In genomic region chr11:29693576-29694410, GRCm38 (mm10) we compare ENCODE assay signal across 8 mouse cellular contexts. TPM values are rescaled to one million over a fixed set of nuclear protein-coding genes. Genes with fewer than 3 reads are reported as not detected.
DNase-seq lines count a peak whose midpoint lies in the region; ATAC-seq and TF ChIP-seq lines count a peak whose summit lies in the region.

No protein-coding gene starts in this region.

- WGBS in hindbrain, embryonic 10.5 days, result under 1% methylated on average over 53 of the region's 53 CpGs
- under 1% methylated on average over 30 of the region's 53 CpGs for WGBS in lung, embryonic 16.5 days
- under 1% methylated on average over 53 of the region's 53 CpGs for WGBS in thymus, adult 2 months

- H3K4me3 ChIP-seq in hindbrain, embryonic 10.5 days, result peak overlapping the region; percentile 97
- H3K4me3 ChIP-seq in lung, embryonic 16.5 days (ENCODE audit: low read length), result peak overlapping the region; percentile 77
- H3K4me3 ChIP-seq in thymus, adult 2 months (ENCODE audit: control insufficient read depth, insufficient read depth, low read length), result peak overlapping the region; percentile 82

- H3K36me3 ChIP-seq in hindbrain, embryonic 10.5 days, result peaks cover 18% of the 10 kb centered on the region
- 0 out of 2 replicates have a peak, but pooled peaks cover 4% of the 10 kb centered on the region for H3K36me3 ChIP-seq in lung, embryonic 16.5 days (ENCODE audit: control insufficient read depth, insufficient read depth, low read length)
- H3K36me3 ChIP-seq in thymus, adult 2 months (ENCODE audit: control insufficient read depth, insufficient read depth, low read length), result no peaks in the 10 kb centered on the region

- H3K4me2 ChIP-seq in lung, embryonic 16.5 days (ENCODE audit: low read depth, low read length), result peak overlapping the region; percentile 72

- no peaks in the 10 kb centered on the region for H3K9me3 ChIP-seq in hindbrain, embryonic 10.5 days
- no peaks in the 10 kb centered on the region for H3K9me3 ChIP-seq in lung, embryonic 16.5 days (ENCODE audit: control insufficient read depth, low read length)

- H3K27me3 ChIP-seq in hindbrain, embryonic 10.5 days (ENCODE audit: insufficient read depth, poor library complexity, severe bottlenecking), result no peaks in the 10 kb centered on the region
- no peaks in the 10 kb centered on the region for H3K27me3 ChIP-seq in lung, embryonic 16.5 days (ENCODE audit: control insufficient read depth, insufficient read depth, low read depth, low read length)
- H3K27me3 ChIP-seq in thymus, adult 2 months (ENCODE audit: control insufficient read depth, insufficient read depth, low read length), result no peaks in the 10 kb centered on the region

- H3K4me1 ChIP-seq in hindbrain, embryonic 10.5 days (replicated peaks), result peaks cover 19% of the 10 kb centered on the region
- peaks cover 7% of the 10 kb centered on the region; the same call in 1 of the 2 replicates for H3K4me1 ChIP-seq in lung, embryonic 16.5 days (replicated peaks; ENCODE audit: control insufficient read depth, insufficient read depth, low read length)
- H3K4me1 ChIP-seq in thymus, adult 2 months (replicated peaks; ENCODE audit: control insufficient read depth, insufficient read depth, low read length), result no peaks in the 10 kb centered on the region

- peak overlapping the region; percentile 99 for H3K27ac ChIP-seq in hindbrain, embryonic 10.5 days
- peak overlapping the region; percentile 96 for H3K27ac ChIP-seq in lung, embryonic 16.5 days (ENCODE audit: low read length)
- H3K27ac ChIP-seq in thymus, adult 2 months (ENCODE audit: control insufficient read depth, insufficient read depth, low read length), result peak overlapping the region; percentile 57; the same call in 1 of the 2 replicates

- DNase-seq in MN1 (ENCODE audit: low spot score), result peak; percentile 94
- peak; percentile 76 for DNase-seq in cerebellum, adult 8-10 months
- DNase-seq in hindbrain, embryonic 10.5 days (ENCODE audit: low spot score), result peak; percentile 91
- DNase-seq in layer of hippocampus, adult 9-11 months, result peak; percentile 89
- DNase-seq in ovary, adult 18-20 months (ENCODE audit: low spot score), result peak; percentile 81
- peak; percentile 96 for DNase-seq in thymus, adult 2 months

- peak; percentile 48 for ATAC-seq in frontal cortex, adult (ENCODE audit: low TSS enrichment)
- peak; percentile 89 for ATAC-seq in lung, embryonic 16.5 days (ENCODE audit: low read depth)

- TF ChIP-seq CTCF in thymus, adult 2 months (IDR thresholded peaks at IDR 0.05; ENCODE audit: borderline replicate concordance, control insufficient read depth, extremely low read depth, insufficient read depth, low read length, poor library complexity), result peak; percentile 92

- TF ChIP-seq POLR2A in thymus, adult 2 months (IDR thresholded peaks at IDR 0.05; ENCODE audit: control insufficient read depth, extremely low read depth, insufficient read depth, low read length, poor library complexity), result peak; percentile 74

- H3K9ac ChIP-seq in lung, embryonic 16.5 days (ENCODE audit: low read length), result peak overlapping the region; percentile 92

RNA-seq across cellular contexts. Expression of gene Rtn4, which starts 1.0 kb away (rescaled TPM):
- polyA plus RNA-seq in hindbrain, embryonic 10.5 days (2016; fragmentation: Nextera tagmentation; extraction: Ambion mirVana), result 66.5 and 67.1 TPM in 2 replicates
- polyA plus RNA-seq in lung, embryonic 16.5 days (2015; fragmentation: Nextera tagmentation; extraction: Ambion mirVana), result 43.0 and 44.3 TPM in 2 replicates
- 81.6 and 97.8 TPM in 2 replicates for polyA plus RNA-seq in thymus, adult 2 months (2012; rRNA removed)

Comparison
In these comparisons a context has a peak if more than half of its experiments do, and no peak if none do; other contexts are left out.
1. Peak in every context shown above with its lines: DNase-seq, ATAC-seq, H3K4me3 ChIP-seq and H3K27ac ChIP-seq.